Mouse (Mus musculus) CH12.LX (cell line): ENCODE measurements at regions not wholly inside any gene's neighbourhood (a gene's known extent, or its start where the extent isn't known, plus 50 kb on each side); places are given as distances from the start of the nearest gene placed in this dataset.
A peak's percentile ranks its signal among the peaks of the same experiment; 100 is the strongest.

Source experiments
- DNase-seq: peaks from one replicate; pipeline ENCODE4 v3.0.0-alpha.2; 2013; ENCODE audit errors: extremely low read depth
- H3K27ac ChIP-seq: 2 replicates; pipeline ENCODE4 v1.5.1; 2012; ENCODE audit warnings: low read depth, mild to moderate bottlenecking, control low read depth, moderate library complexity; ENCODE audit not compliant: insufficient read depth
- H3K27me3 ChIP-seq: replicated peaks from 2 replicates; pipeline ENCODE3; 2012; ENCODE audit warnings: inconsistent platforms
- H3K36me3 ChIP-seq, 2 experiments: replicated peaks in 1 of 2; 2 replicates each; pipeline versions ENCODE3 to v1.6.1; 2012; ENCODE audit warnings: inconsistent platforms in 1 of 2, low read length in 1 of 2, mild to moderate bottlenecking in 1 of 2, mixed read lengths in 1 of 2, moderate library complexity in 1 of 2; ENCODE audit not compliant: control insufficient read depth in 1 of 2, insufficient read depth in 1 of 2
- H3K4me1 ChIP-seq, 2 experiments: 2 replicates each; pipeline ENCODE4 v1.6.1; 2012; ENCODE audit warnings: inconsistent platforms in 1 of 2, moderate library complexity in 1 of 2; ENCODE audit not compliant: insufficient read depth in 2 of 2, control insufficient read depth in 1 of 2
- H3K4me2 ChIP-seq: 2 replicates; pipeline ENCODE4 v1.6.1; 2012; ENCODE audit warnings: low read depth, mild to moderate bottlenecking, control low read depth; ENCODE audit not compliant: poor library complexity, insufficient read depth, severe bottlenecking
- H3K4me3 ChIP-seq, 3 experiments: fragments of 150-350 bp in 1 of 3; sonication (generic) in 1 of 3; replicated peaks in 1 of 3; 2 replicates each; pipeline versions ENCODE3 to v1.5.1; 2011 to 2012; ENCODE audit warnings: low read depth in 2 of 3, low read length in 2 of 3, mild to moderate bottlenecking in 2 of 3, moderate library complexity in 2 of 3, control low read depth in 1 of 3, improper control_type of control experiment in 1 of 3, inconsistent platforms in 1 of 3, mixed read lengths in 1 of 3; ENCODE audit not compliant: poor library complexity in 1 of 3
- H3K79me2 ChIP-seq: replicated peaks from 2 replicates; pipeline ENCODE4 v1.6.1; 2012; ENCODE audit warnings: mild to moderate bottlenecking, moderate library complexity; ENCODE audit not compliant: control insufficient read depth, poor library complexity, insufficient read depth, severe bottlenecking; ENCODE audit errors: extremely low read depth
- H3K9ac ChIP-seq: 2 replicates; pipeline ENCODE4 v1.6.1; 2012; ENCODE audit warnings: low read depth, mild to moderate bottlenecking, control low read depth, moderate library complexity; ENCODE audit not compliant: insufficient read depth
- H3K9me3 ChIP-seq: replicated peaks from 2 replicates; pipeline ENCODE3; 2012; ENCODE audit warnings: low read length, inconsistent platforms, mixed read lengths
- BHLHE40 ChIP-seq: IDR thresholded peaks from 2 replicates; pipeline ENCODE4 v1.6.1; 2011; ENCODE audit warnings: mild to moderate bottlenecking, low read depth, low read length, improper control_type of control experiment
- CHD1 ChIP-seq: IDR thresholded peaks from 2 replicates; pipeline ENCODE4 v1.6.1; 2012; ENCODE audit warnings: low read depth, low read length, improper control_type of control experiment, inconsistent platforms
- ETS1 ChIP-seq: conservative IDR thresholded peaks from 2 replicates; pipeline ENCODE4 v1.6.1; 2012; ENCODE audit warnings: low read depth, mild to moderate bottlenecking, inconsistent platforms, low read length, improper control_type of control experiment, moderate library complexity
- GABPA ChIP-seq: IDR thresholded peaks from 2 replicates; pipeline ENCODE4 v1.6.1; 2012; ENCODE audit warnings: low read depth, low read length, improper control_type of control experiment, inconsistent platforms; ENCODE audit not compliant: insufficient replicate concordance
- JUND ChIP-seq: conservative IDR thresholded peaks from 2 replicates; pipeline ENCODE4 v1.6.1; 2011; ENCODE audit warnings: low read depth, low read length, improper control_type of control experiment
- KAT2A ChIP-seq: IDR thresholded peaks from 2 replicates; pipeline ENCODE4 v1.6.1; 2012; ENCODE audit warnings: low read length, improper control_type of control experiment, inconsistent platforms; ENCODE audit not compliant: insufficient replicate concordance
- MAZ ChIP-seq: IDR thresholded peaks from 2 replicates; pipeline ENCODE4 v1.6.1; 2012; ENCODE audit warnings: low read depth, mild to moderate bottlenecking, inconsistent platforms, low read length, improper control_type of control experiment, moderate library complexity
- MEF2A ChIP-seq: IDR thresholded peaks from 2 replicates; pipeline ENCODE4 v1.6.1; 2014; ENCODE audit warnings: low read depth, mild to moderate bottlenecking, inconsistent platforms, low read length, improper control_type of control experiment, borderline replicate concordance
- NELFE ChIP-seq: IDR thresholded peaks from 2 replicates; pipeline ENCODE4 v1.6.1; 2011; ENCODE audit warnings: low read depth, low read length, improper control_type of control experiment
- NRF1 ChIP-seq: IDR thresholded peaks from 2 replicates; pipeline ENCODE4 v1.6.1; 2014; ENCODE audit warnings: low read depth, mild to moderate bottlenecking, inconsistent platforms, low read length, improper control_type of control experiment, moderate library complexity
- PAX5 ChIP-seq: IDR thresholded peaks from 2 replicates; pipeline ENCODE4 v1.6.1; 2012; ENCODE audit warnings: low read length, inconsistent platforms, mixed read lengths
- POLR2A ChIP-seq: IDR thresholded peaks from 2 replicates; pipeline ENCODE4 v1.6.1; 2011; ENCODE audit warnings: low read depth, mild to moderate bottlenecking, improper control_type of control experiment, low read length
- POLR2AphosphoS2 ChIP-seq: IDR thresholded peaks from 2 replicates; pipeline ENCODE4 v1.6.1; 2011; ENCODE audit warnings: low read depth, low read length, improper control_type of control experiment
- TCF12 ChIP-seq: IDR thresholded peaks from 2 replicates; pipeline ENCODE4 v1.6.1; 2014; ENCODE audit warnings: low read depth, mild to moderate bottlenecking, inconsistent platforms, low read length, improper control_type of control experiment
- UBTF ChIP-seq: IDR thresholded peaks from 2 replicates; pipeline ENCODE4 v1.6.1; 2012; ENCODE audit warnings: low read depth, mild to moderate bottlenecking, inconsistent platforms, low read length, improper control_type of control experiment, moderate library complexity
- USF1 ChIP-seq: IDR thresholded peaks from 2 replicates; pipeline ENCODE4 v1.6.1; 2014; ENCODE audit warnings: low read depth, mild to moderate bottlenecking, inconsistent platforms, low read length, improper control_type of control experiment
- USF2 ChIP-seq: conservative IDR thresholded peaks from 2 replicates; pipeline ENCODE4 v1.6.1; 2011; ENCODE audit warnings: low read depth, low read length, improper control_type of control experiment
- dilution Hi-C: fragments of 300-500 bp; cut with MboI; formaldehyde crosslinking; loops from 2 replicates; pipeline ENCODE4 v1.14.3; 2020; ENCODE audit warnings: low sequenced_read_pairs; ENCODE audit not compliant: extremely low pct_unique_long_range_greater_than_20kb, extremely low pct_ligation_motif_present
- in situ Hi-C: fragments of 300-500 bp; cut with MboI; formaldehyde crosslinking; loops from 3 replicates; pipeline ENCODE4 v1.14.3; 2019; ENCODE audit warnings: low sequenced_read_pairs, low pct_ligation_motif_present, low pct_unique_long_range_greater_than_20kb, mixed read lengths

GRCm38 (mm10) chr3:144361203-144361978, 156.4 kb upstream of the Lmo4 start:
- in situ Hi-C loops, result no loop called here
- TF ChIP-seq TCF12, result no peak
- Histone ChIP-seq H3K79me2 (no peaks in the 10 kb centered on the region), H3K9me3 (peaks cover 6% of the 10 kb centered on the region), H3K9ac (no peak overlapping the region), H3K4me2 (no peak overlapping the region), H3K27ac (no peak overlapping the region), H3K4me3 (no peak overlapping the region), H3K4me1 (peaks cover 0 to 10% of the 10 kb centered on the region in 2 experiments; a peak in 2 of 4 replicates), H3K27me3 (no peaks in the 10 kb centered on the region), H3K36me3 (no peaks in the 10 kb centered on the region)
- DNase-seq, result peak; percentile 22
- dilution Hi-C loops, result no loop called here

DNA sequence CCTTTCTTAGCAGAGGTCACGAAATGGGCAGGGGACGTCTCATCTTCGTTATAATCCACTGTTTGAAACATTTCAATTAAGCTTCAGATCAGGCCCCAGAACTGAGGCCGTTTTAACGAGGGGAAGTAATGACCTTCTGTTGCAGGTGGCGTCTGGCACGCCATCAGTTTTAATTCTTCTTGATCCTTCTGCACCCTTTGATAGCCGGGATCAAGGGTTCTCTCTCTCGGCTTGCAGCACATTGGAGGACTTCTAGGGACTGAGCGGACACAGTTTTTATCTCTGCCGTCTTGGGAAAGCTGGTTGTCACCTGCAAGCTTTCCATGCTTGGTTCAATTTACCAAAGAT, 151.9 kb upstream of the Lmo4 start:
- Histone ChIP-seq H3K4me3 (no peak overlapping the region), H3K4me2 (no peak overlapping the region), H3K9ac (no peak overlapping the region), H3K27ac (no peak overlapping the region), H3K9me3 (peaks cover 6% of the 10 kb centered on the region), H3K4me1 (peaks cover 0 to 21% of the 10 kb centered on the region in 2 experiments; a peak in 2 of 4 replicates), H3K36me3 (no peaks in the 10 kb centered on the region), H3K79me2 (no peaks in the 10 kb centered on the region), H3K27me3 (no peaks in the 10 kb centered on the region)
- no peak for TF ChIP-seq ETS1
- no peak for TF ChIP-seq MAZ
- no peak for TF ChIP-seq USF2
- no peak for TF ChIP-seq POLR2AphosphoS2
- no peak for TF ChIP-seq USF1
- TF ChIP-seq TCF12, result no peak
- TF ChIP-seq MEF2A, result no peak
- TF ChIP-seq PAX5, result no peak
- TF ChIP-seq NELFE, result no peak
- TF ChIP-seq JUND, result no peak
- TF ChIP-seq GABPA, result no peak
- no peak for TF ChIP-seq BHLHE40
- TF ChIP-seq POLR2A, result no peak
- no peak for TF ChIP-seq CHD1
- no peak for TF ChIP-seq UBTF
- no peak for TF ChIP-seq NRF1
- TF ChIP-seq KAT2A, result no peak
- dilution Hi-C loops, result no loop called here
- in situ Hi-C loops, result no loop called here
- DNase-seq, result no peak
